Mouse (Mus musculus) G1E (cell line): ENCODE results near the gene Cacng8.

Experiments
- CTCF ChIP-seq: IDR thresholded peaks from 2 replicates; pipeline ENCODE4 v1.5.1; 2012; ENCODE audit warnings: low read depth, low read length, inconsistent platforms, mixed read lengths
- GATA1 ChIP-seq: IDR thresholded peaks from 2 replicates; pipeline ENCODE4 v1.6.1; 2012; ENCODE audit warnings: borderline replicate concordance, low read length, inconsistent platforms, mixed read lengths
- GATA2 ChIP-seq: IDR thresholded peaks from 2 replicates; pipeline ENCODE4 v1.6.1; 2012; ENCODE audit warnings: low read depth, low read length, inconsistent platforms, borderline replicate concordance
- POLR2AphosphoS5 ChIP-seq: IDR thresholded peaks from 2 replicates; pipeline ENCODE4 v1.6.1; 2012; ENCODE audit warnings: low read depth, low read length, inconsistent platforms; ENCODE audit not compliant: insufficient replicate concordance
- TAL1 ChIP-seq: conservative IDR thresholded peaks from 2 replicates; pipeline ENCODE4 v1.6.1; 2012; ENCODE audit warnings: low read depth, low read length, inconsistent platforms, mixed read lengths

DNA sequence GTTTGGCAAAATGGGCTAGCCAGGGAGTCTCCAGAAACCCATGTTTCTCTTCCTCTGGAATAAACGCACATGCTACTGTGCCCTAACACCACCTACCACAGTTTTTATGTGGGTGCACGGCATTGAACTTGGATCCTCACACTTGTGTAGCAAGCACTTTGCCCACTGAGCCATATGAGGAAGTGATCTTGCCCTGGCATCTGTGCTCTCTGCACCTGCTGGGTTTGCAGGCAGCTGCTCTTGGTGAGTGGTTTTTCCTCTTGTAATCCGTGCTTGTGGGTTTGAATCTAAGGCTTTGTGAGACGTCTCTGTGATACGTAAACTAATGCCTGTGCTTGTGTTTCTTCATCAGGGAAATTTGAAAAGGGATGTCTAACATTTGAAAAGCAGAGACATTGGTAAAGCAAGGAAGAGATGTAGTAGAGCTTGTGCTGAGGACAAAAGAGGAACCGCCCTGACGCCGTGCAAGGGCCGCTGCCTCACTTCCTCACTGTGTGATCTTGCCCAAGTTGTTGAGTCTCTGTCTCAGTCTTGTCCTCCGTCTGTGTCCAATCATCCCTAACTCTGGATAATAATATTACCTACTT is 52.1 kb downstream of the Cacng8 start:
- TF ChIP-seq CTCF (no peak), POLR2AphosphoS5 (no peak), GATA1 (no peak), TAL1 (no peak), GATA2 (no peak)
